Mouse (Mus musculus) adrenal gland, adult (tissue): ENCODE results near the gene Col8a2.

Experiments
- DNase-seq, 2 experiments: peaks; one replicate each; pipeline ENCODE4 v3.0.0; 2022 to 2023; ENCODE audit warnings: low spot score in 1 of 2; ENCODE audit not compliant: inconsistent age in 2 of 2

Col8a2 gene

DNA sequence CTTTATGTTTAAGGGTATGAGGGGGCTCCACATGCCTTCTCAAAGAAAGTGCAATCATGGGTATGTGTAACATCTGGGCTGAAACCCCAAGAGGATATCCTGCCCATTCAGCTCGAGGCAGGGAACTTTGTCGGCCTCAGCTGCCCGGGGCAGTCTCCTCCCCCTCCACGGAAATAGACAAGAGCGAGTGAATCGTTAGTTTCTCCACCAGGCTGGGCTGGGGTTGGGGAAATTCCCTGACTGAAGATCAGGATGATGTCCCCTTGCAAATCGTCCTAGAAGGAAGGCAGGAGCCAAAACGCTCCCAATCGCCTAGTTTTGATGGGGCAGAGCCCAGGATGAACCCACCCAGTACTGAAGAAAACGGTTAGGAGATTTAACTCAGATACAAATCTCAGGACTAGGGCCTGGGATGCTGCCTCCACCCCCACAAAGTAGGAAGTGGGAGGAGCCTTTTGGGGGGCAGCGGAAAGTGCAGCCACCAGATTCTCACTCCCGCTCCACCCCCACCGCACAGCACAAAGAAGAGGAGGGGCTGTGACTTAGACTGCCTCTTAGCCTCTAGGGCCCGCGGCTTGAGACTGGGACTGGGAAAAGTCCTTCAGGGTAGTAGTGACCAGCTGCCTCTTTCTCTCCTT is 27.0 kb upstream of the Col8a2 start:
- peak; percentile 86 to 93 for DNase-seq

DNA sequence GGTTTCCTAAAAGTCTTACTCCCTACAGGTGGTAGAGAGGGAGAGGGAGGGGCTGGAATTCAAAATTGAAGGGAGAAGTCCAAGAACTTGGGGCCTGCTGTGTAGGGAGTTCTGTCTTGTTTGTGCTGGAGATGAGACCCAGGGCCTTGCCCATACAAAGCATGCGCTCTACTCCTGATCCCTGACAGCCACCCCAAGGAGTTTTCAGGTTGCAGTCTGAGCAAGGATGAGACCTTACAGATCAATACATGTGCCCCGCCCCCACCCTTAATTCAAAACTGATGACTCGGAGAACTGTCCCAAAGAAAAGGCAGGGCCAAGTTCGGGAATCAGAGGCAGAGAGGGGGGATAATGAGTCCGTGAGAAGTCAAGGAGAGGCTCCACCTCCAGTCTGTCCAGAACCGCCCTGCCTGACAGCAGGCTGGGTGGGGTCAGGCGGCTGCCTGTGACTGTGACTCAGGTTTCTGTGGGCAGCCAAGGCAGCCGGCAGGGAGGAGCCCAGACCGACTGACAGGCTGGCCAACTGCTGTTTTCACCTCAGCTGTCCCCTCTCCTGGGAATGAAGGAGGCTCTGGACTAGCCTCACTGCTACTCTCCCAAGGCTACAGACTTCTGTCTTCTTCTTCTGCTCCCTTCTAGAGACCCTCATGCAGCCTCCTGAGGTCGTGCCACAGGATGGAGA is 25.9 kb upstream of the Col8a2 start:
- peak; percentile 92 to 94 for DNase-seq

DNA sequence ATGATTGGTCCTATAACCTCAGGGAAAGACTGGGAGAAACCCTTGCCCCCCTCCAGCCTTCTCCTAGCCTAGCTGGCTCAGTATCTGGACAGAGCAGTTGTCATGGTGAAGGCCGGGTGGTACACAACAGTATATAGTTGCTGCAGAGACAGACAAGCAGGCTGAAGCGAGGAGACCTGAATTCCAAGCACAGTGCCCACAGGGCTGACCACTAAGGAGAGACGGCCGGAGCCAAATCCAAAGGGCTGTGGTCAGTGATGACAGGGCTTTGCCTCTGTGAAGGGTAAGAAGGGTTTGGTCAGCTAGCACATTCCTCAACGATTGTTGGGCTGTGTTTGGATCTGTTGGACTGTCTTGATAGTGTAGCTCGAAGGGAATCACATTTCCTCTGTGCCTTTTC is 25.3 kb upstream of the Col8a2 start:
- DNase-seq = no peak

DNA sequence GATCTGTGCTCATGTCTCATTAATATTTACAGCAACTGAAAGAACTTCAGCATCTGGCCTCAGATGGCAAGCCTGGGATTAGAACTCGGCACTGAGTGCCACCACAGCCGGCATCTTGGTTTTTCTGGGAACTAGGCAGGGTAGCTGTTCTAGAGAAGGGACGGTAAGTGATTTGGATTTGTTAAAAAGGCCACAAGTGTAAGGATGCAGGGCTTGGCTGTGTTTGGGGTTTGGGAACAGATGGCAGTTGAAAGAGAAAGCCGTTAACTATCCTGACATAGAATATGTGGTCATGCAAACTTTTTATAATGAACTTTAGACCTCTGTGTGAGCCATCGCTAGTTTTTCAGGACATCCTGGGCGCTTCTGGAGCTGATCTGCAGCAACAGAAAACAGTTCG is 24.9 kb upstream of the Col8a2 start:
- no peak for DNase-seq

DNA sequence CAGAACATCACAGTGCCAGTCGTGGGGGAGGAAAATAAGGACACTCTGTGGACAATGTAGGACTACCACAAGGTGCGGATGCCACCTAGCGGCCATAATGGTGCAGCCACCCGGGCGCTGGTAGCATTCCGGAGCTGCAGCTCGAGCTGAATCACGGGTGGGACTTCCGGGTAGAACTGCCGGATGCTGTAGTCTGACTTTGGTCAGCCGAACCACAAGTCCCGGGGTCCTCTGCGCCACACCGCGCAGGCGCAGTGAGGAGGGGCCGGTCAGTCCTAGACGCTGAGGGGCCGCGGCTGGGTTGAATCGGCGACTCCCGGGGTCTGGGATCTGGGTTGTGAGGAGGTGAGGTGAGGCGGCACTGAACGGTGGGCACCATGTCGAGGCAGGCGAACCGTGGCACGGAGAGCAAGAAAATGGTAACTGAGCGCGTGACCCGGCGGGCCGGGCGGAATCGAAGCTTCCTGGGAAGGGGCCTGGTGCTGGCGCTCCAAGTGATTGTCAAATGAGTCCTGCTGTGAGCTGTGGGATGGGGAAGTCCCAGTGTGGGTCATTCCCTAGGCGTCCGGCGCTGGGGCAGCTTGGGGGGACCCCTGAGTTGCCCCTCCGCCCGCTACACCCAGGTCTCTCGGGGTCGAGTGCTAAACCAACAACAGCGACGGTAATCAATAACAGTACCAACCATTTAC is 24.3 kb upstream of the Col8a2 start, which contains the start of gene Trappc3:
TSS of gene Trappc3 (plus strand) at position 207 of the 689 bp plus-strand sequence.
- peak; percentile 100 for DNase-seq

DNA sequence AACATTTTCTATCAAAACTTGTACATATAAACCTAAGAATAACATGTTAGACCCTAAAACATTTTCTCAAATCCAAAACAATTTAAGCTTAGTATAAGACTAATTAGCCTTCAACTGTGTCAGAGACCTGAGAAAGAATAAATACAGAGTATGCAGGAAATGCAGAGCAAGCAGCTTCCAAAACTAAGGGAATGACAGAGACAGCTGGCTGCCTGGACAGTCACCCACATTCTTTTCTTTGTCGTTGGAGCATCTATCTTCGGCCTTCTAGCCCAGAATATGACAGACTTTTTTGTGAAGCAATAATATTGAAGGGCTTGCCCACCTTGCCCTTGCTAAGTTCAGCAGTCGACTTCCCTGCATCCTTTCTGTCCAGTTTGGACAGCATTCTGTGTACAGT is 17.3 kb upstream of the Col8a2 start:
- DNase-seq = no peak

DNA sequence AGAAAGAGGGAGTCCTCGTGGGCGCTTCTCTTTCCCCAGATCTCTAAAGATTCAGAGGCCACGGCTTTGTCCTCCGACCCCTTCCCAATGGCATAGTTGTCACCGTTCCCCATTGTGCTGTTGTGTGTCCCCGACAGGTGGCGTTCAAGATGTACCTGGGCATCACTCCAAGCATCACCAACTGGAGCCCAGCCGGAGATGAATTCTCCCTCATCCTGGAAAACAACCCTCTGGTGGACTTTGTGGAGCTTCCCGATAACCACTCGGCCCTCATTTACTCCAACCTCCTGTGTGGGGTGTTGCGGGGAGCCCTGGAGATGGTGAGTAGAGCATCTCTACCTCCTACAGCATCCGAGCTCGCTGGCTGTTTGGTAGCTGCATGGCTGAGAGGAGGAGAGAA is 12.8 kb upstream of the Col8a2 start:
- no peak for DNase-seq

DNA sequence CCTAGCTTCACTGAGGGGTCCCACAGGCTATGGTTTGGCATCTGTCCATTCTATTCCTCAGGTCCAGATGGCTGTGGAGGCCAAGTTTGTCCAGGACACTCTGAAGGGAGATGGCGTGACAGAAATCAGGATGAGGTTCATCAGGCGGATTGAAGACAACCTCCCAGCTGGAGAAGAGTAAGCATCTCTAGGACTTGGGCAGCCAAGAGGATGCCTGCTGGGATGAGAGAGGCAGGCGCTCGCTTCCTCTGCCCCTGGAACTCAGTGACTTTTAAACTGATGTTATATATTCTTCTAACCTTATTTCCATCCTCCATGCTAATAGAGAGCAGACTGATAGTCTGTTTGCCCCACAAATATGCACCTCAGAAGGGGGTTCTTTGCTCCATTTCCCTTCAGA is 11.5 kb upstream of the Col8a2 start:
- no peak for DNase-seq

DNA sequence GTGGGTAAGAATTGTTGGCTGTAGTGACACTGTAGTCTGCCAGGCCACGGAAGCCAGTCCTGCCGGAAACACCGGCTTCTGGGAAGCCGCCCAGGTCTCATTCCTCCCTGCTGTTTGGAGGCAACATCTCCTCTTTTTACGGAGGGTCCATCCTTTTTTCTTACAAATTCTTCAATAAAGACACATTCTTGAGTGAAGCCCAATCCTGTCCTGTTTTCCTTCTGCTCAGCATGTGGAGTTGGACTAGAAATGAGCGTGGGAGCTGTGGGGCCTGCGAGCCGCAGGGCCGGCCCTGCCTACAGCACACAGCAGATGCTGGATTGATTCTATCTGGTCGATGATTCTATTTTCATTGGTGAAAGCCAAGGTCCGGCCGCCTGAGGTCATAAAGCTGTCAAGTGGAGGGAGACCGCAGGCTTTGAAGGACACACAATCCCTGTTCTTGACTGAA is 10.9 kb upstream of the Col8a2 start:
- DNase-seq = peak; percentile 65 to 86

DNA sequence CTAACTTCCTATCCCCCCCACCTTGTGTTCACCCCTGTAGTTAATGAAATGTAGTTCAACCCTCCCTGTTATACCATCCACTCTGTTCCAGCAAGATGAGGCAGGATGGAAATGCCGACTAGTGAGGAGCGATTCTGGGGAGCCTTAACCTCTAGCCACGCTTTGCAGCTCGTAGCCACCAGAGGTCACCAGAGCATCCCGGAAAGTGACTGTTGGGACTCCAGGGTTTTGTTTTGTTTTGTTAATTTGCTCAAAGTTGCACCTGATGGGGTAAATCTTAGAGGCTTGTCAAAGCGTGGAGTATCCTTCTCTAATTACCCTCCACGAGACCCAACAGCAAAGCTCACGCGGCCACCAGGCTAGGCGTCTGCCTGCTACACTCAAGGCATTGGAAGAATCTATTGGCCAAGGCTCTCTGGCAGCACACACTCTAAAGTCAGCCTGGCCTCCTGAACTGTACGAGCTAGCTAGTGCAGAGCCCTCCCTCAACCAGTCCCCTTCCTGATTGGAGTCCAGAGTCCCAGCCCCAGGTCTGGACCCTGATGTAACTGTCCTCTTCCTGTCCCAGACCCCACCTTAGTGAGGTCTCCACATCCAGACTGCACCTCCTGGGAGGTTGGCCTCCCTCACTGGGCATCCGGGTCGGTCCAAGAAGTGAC is 8.6 kb upstream of the Col8a2 start:
- DNase-seq = peak in 1 of 2 experiments; percentile 80

DNA sequence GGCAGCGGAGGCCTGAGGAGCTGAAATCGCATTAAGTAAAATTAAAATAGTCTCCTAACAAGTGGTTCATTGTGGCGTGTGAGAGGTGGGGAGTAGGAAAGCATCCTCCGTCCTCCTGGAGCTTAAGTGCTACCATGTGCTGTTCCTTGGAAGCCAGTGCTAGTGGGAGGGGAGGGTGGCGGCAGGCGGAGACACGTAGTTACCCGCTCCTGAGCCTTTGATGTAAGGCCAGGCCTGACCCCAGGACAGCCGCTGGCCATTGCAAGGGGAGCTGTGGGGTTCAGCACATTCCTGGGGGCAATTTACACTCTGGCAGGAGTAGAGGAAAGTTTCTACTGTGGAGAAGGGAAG is 8.1 kb upstream of the Col8a2 start:
- DNase-seq = no peak

DNA sequence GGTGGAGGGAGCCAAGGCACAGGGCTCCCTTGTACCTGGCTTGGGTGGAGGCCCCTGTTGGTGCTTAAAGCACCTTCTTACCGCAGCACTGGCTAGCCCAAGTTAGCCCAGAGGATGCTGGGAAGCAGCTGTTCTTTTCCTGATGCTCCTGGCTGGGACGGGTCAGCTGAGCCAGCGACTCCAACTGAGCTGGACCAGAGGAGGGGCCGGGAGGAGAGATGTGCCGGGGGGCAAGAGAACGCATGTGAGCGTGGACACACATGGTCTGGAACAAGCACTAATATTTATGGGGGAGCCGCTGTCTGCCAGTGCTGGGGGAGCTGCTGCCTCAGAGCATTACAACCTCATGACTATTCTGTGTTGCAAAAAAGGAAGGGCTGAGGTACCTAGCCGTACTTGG is 7.6 kb upstream of the Col8a2 start:
- no peak for DNase-seq

DNA sequence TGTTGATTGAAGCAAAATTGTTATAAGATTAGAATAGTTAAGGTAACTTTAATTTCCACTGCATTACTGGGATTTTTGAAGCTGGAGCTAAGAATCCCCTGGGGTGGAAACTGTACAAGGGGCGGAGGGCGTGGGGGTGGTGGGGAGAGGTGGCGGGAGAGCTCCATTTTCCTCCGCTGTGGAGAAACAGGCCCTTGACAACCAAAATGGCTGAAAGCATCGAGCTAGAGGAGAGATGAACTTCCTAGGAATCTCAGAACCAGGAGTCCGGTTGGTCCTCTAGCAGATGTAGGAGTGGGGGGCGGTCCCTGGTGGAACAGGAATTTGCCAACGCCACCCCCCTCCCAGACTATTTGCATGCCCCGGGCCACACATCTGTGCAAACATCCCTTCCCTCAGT is 4.9 kb upstream of the Col8a2 start:
- no peak for DNase-seq

DNA sequence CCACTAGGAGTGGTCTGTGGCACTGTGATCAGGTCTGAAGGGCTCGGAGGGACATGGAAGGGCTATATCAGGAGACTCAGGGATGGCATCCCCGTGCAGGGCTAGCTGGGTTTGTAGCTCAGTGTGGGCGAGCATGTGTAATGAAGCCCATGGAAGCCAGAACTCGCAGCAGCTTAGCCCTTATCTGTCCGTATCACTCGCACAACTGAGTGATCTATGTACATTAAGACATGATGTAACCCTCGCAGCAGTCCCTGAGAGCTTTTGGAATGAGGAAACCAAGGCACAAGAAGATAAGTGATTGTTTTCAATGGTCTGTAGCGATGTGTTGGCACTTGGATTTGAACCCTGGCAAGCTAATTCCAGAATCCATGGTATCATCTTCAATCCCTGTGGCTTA is 3.0 kb upstream of the Col8a2 start:
- no peak for DNase-seq

DNA sequence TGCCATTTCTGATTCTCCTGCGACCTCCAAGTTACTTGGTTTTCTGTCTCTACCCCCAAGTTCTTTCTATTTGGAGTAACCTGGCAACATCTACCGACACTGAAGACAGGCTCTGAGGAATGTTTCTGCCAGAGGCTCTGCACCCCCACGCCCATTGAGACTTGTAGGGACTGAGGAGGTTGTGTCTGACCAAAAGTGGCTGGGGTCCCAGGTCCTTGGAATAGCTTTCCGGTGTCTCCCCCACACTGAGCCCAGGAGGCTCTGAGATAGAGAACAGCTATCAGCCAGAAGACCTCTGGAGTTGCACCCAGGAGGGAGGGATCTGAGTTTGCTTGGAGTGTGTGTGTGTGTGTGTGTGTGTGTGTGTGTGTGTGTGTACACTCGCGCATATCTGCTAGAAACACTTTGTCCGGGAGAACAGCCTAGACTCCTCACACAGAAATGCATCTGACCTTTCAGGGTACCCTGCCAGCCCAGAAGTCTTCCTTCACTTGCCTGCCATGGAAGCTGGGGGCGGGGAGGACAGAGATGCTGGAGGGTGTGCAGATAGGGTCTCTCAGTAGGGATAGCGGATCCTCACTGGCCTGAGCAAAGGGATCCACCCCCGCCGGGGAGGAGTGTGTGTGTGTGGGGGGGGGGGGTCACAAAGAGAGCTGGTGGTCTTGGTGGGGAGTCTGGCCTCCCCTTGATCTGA is 856 bp downstream of the Col8a2 start:
- DNase-seq = no peak

DNA sequence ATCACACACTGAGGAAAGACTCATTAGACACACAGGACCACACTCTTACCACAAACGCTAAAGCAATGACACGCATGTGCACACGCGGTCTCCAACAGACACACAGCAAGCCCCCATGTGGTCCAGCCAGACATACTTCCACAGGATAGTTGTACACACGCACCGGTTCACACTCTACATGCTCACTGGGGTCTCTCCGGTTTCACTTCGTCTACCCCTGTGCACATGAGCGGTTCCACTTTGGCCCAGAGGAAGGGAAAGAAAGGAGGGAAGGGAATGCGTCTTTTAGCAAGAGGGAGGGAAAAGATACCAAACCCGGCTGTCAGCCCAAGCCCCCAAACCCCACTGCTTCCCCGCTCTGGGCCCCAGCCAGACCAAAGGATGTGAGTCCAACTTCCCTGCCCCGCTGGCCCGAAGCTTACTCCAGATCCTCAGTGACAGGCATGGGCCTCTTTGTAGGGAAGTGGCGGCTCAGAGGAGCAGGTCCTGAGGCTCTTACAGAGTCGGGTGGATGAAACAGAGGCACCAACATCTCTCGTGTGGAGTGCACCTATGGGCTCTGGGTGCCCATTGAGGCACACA is 1.6 kb downstream of the Col8a2 start:
- DNase-seq = no peak

DNA sequence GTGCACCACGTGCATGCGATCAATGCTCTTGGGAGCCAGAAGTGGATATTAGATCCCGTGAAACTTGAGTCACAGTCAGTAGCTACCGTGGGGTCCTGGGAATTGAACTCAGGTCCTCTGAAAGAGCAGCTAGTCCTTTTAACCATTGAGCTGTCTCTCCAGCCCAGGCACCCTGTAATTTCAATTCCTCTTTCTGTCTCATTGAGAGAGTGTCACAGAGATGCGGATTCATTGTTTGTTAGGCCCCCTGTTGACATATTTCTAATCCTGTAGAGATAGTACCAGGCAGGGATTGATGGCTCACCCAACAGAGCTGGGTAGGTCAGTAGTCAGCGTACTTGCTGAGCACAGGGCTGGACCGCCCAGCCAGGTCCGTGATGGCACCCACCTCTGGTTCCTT is 3.7 kb downstream of the Col8a2 start:
- DNase-seq = no peak

DNA sequence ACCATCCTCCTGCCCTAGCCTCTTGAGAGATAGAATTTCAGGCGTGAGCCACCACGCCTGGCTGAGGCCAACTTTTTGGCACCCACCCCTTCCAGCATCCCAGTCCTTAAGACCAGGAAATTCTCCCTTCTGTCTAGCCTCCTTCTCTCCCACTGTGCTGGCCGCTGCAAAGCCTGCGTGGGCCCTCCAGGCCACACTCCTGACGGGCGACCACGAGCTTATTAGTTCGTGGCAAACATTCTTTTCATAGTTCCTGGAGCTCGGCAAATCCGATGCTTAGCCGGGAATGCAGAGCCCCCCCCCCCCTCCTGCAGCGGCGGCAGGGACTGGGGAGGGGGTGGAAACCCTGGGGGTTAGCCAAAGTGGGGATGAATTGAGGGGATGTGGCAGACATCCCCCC is 4.6 kb downstream of the Col8a2 start:
- DNase-seq = no peak

DNA sequence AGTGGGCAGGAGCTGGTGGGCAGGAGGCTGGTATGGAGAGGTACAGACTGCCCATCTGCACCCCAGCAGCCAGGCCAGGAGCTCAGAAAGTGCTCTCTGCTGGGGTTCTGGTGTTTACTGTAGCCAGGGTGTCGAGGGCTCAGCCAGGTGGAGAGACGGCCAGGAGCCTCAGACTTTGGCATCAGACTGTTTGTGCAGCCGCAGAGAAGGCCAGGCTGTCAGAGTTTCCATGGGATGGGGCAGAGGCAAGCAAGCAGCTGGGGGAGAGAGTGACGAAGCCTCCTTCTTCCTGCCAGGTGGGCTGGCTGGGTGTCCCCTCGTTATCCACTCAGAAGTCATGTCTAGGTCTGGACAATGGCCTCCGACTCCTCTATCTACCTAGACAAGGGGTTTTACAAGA is 8.6 kb downstream of the Col8a2 start:
- DNase-seq = no peak

DNA sequence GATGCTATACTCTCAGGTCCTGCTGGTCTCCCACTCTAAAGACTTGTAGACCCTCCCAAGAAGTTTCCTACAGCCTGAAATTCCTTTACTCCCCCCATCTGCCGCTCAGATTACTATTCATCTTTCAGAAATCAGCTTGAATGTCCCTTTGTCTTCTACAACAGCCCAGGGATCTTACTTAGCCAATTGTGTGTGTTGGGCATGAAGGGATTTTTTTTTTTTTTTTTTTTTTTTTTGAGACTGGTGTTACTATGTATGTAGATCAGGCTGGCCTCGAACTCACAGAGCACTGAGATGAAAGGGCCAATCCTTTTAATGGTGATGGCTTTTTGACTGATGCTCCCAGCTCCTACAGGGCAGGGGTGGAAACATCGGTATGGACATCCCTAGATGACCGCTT is 9.3 kb downstream of the Col8a2 start:
- no peak for DNase-seq

DNA sequence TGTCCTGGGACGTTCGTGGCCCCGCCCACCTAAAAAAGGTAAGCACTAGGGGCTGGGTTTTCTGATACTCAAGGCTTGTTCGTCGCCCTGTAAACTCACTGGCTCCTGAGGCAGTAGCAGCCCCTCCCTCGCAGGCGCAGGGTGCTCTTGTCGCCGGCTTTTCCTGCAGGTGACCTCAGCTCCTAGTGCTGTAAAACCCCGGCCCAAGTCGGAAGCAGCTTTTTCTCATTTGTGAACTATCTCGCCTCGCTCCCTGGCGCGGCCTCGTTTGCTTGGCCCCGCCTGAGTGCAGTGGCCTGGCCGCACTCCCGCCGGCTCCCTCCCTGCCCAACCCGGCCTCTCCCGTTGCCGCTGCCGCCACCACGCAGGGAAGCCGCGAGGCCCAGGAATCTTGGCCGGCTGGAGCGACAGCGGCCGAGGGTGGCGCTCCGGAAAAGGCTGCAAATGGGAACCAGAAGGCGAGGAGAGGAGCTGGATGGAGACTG is 10.1 kb downstream of the Col8a2 start:
- DNase-seq = peak; percentile 66 to 88
